Mouse (Mus musculus): ENCODE measurements around the gene Prdm10. TPM values are rescaled to one million over a fixed set of nuclear protein-coding genes. Genes with fewer than 3 reads are reported as not detected.

Prdm10 gene
- 1.2 and 1.5 TPM in 2 replicates for polyA plus RNA-seq (2015; fragmentation: Nextera tagmentation; extraction: Ambion mirVana)

GRCm38 (mm10) chr9:31280366-31281010 lies at the start of gene Prdm10:
Gene Prdm10 (plus strand): TSS chr9:31280538.
- Histone ChIP-seq H3K9me3 (ENCODE audit: low read length) (no peaks in the 10 kb centered on the region), H3K4me3 (ENCODE audit: low read depth, low read length) (peak within 1 kb of the TSS; percentile 95), H3K9ac (replicated peaks; ENCODE audit: low read depth) (peak within 1 kb of the TSS; percentile 97), H3K36me3 (ENCODE audit: insufficient read depth, low read length) (no peaks in the 10 kb centered on the region), H3K4me2 (replicated peaks; ENCODE audit: low read depth, low read length) (peak within 1 kb of the TSS; percentile 61), H3K27me3 (replicated peaks; ENCODE audit: insufficient read depth, low read length) (no peaks in the 10 kb centered on the region), H3K4me1 (ENCODE audit: insufficient read depth, low read depth, low read length) (peaks cover 5% of the 10 kb centered on the region; the same call in 1 of the 2 replicates), H3K27ac (ENCODE audit: low read length) (peak within 1 kb of the TSS; percentile 97)
- ATAC-seq (peak; percentile 92), DNase-seq (ENCODE audit: low spot score) (peak; percentile 99)
- TF ChIP-seq CTCF (IDR thresholded peaks at IDR 0.05): peak; percentile 19
- TF ChIP-seq EP300 (IDR thresholded peaks at IDR 0.05): peak; percentile 77
- WGBS: under 1% methylated on average over 35 of the region's 45 CpGs

- WGBS: 5% methylated on average over 4 of the region's 4 CpGs
- Histone ChIP-seq H3K36me3 (ENCODE audit: insufficient read depth, low read length) (no peaks in the 10 kb centered on the region), H3K27me3 (replicated peaks; ENCODE audit: insufficient read depth, low read length) (no peaks in the 10 kb centered on the region), H3K9ac (replicated peaks; ENCODE audit: low read depth) (no peak overlapping the region), H3K4me2 (replicated peaks; ENCODE audit: low read depth, low read length) (no peak overlapping the region), H3K9me3 (ENCODE audit: low read length) (no peaks in the 10 kb centered on the region), H3K27ac (ENCODE audit: low read length) (0 out of 2 replicates have a peak overlapping the region, but pooled peaks have one; percentile 27), H3K4me1 (ENCODE audit: insufficient read depth, low read depth, low read length) (peaks cover 10% of the 10 kb centered on the region; the same call in 1 of the 2 replicates), H3K4me3 (ENCODE audit: low read depth, low read length) (no peak overlapping the region)
- TF ChIP-seq CTCF (IDR thresholded peaks at IDR 0.05) (0 out of 2 replicates have a peak, but pooled peaks have one; percentile 3), EP300 (IDR thresholded peaks at IDR 0.05) (no peak)
- DNase-seq (ENCODE audit: low spot score) (peak; percentile 53), ATAC-seq (peak; percentile 46)
Measured at GRCm38 (mm10) chr9:31235030-31235429, 45.3 kb upstream of the Prdm10 start.

- H3K4me1 ChIP-seq (ENCODE audit: insufficient read depth, low read depth, low read length): peaks cover 10% of the 10 kb centered on the region; the same call in 1 of the 2 replicates
- H3K36me3 ChIP-seq (ENCODE audit: insufficient read depth, low read length): no peaks in the 10 kb centered on the region
- peak; percentile 52 for DNase-seq (ENCODE audit: low spot score)
- no peaks in the 10 kb centered on the region for H3K9me3 ChIP-seq (ENCODE audit: low read length)
- TF ChIP-seq EP300 (IDR thresholded peaks at IDR 0.05) (no peak), CTCF (IDR thresholded peaks at IDR 0.05) (no peak)
- H3K4me3 ChIP-seq (ENCODE audit: low read depth, low read length): no peak overlapping the region
- H3K9ac ChIP-seq (replicated peaks; ENCODE audit: low read depth): no peak overlapping the region
- 52% methylated on average over 9 of the region's 9 CpGs for WGBS
- no peaks in the 10 kb centered on the region for H3K27me3 ChIP-seq (replicated peaks; ENCODE audit: insufficient read depth, low read length)
- H3K4me2 ChIP-seq (replicated peaks; ENCODE audit: low read depth, low read length): no peak overlapping the region
- ATAC-seq: peak; percentile 63
- 0 out of 2 replicates have a peak overlapping the region, but pooled peaks have one; percentile 27 for H3K27ac ChIP-seq (ENCODE audit: low read length)
Measured at GRCm38 (mm10) chr9:31235489-31235888, 44.8 kb upstream of the Prdm10 start.

- no peaks in the 10 kb centered on the region for H3K27me3 ChIP-seq (replicated peaks; ENCODE audit: insufficient read depth, low read length)
- H3K4me1 ChIP-seq (ENCODE audit: insufficient read depth, low read depth, low read length): peaks cover 10% of the 10 kb centered on the region; the same call in 1 of the 2 replicates
- no peaks in the 10 kb centered on the region for H3K36me3 ChIP-seq (ENCODE audit: insufficient read depth, low read length)
- no peak overlapping the region for H3K4me2 ChIP-seq (replicated peaks; ENCODE audit: low read depth, low read length)
- 55% methylated on average over 5 of the region's 5 CpGs for WGBS
- H3K9me3 ChIP-seq (ENCODE audit: low read length): no peaks in the 10 kb centered on the region
- H3K9ac ChIP-seq (replicated peaks; ENCODE audit: low read depth): no peak overlapping the region
- peak; percentile 67 for DNase-seq (ENCODE audit: low spot score)
- H3K4me3 ChIP-seq (ENCODE audit: low read depth, low read length): no peak overlapping the region
- peak; percentile 72 for ATAC-seq
- no peak for TF ChIP-seq CTCF (IDR thresholded peaks at IDR 0.05)
- no peak for TF ChIP-seq EP300 (IDR thresholded peaks at IDR 0.05)
- no peak overlapping the region for H3K27ac ChIP-seq (ENCODE audit: low read length)
Measured at GRCm38 (mm10) chr9:31236079-31236478, 44.3 kb upstream of the Prdm10 start.

- 74% methylated on average over 2 of the region's 2 CpGs for WGBS
- TF ChIP-seq EP300 (IDR thresholded peaks at IDR 0.05) (no peak), CTCF (IDR thresholded peaks at IDR 0.05) (no peak)
- ATAC-seq: no peak
Measured at GRCm38 (mm10) chr9:31238526-31238925, 41.8 kb upstream of the Prdm10 start.

GRCm38 (mm10) chr9:31239551-31239950 lies 40.8 kb upstream of the Prdm10 start:
- Histone ChIP-seq H3K4me2 (replicated peaks; ENCODE audit: low read depth, low read length) (no peak overlapping the region), H3K36me3 (ENCODE audit: insufficient read depth, low read length) (no peaks in the 10 kb centered on the region), H3K4me3 (ENCODE audit: low read depth, low read length) (no peak overlapping the region), H3K4me1 (ENCODE audit: insufficient read depth, low read depth, low read length) (peaks cover 7% of the 10 kb centered on the region; the same call in 1 of the 2 replicates), H3K9me3 (ENCODE audit: low read length) (no peaks in the 10 kb centered on the region), H3K9ac (replicated peaks; ENCODE audit: low read depth) (no peak overlapping the region), H3K27ac (ENCODE audit: low read length) (no peak overlapping the region), H3K27me3 (replicated peaks; ENCODE audit: insufficient read depth, low read length) (no peaks in the 10 kb centered on the region)
- no peak for TF ChIP-seq EP300 (IDR thresholded peaks at IDR 0.05)
- TF ChIP-seq CTCF (IDR thresholded peaks at IDR 0.05): no peak
- ATAC-seq (no peak), DNase-seq (ENCODE audit: low spot score) (no peak)
- WGBS: 93% methylated on average over 2 of the region's 2 CpGs

More at GRCm38 (mm10) chr9:31238526-31238925, 41.8 kb upstream of the Prdm10 start:
- H3K9me3 ChIP-seq (ENCODE audit: low read length): no peaks in the 10 kb centered on the region
- H3K27ac ChIP-seq (ENCODE audit: low read length): no peak overlapping the region
- no peaks in the 10 kb centered on the region for H3K36me3 ChIP-seq (ENCODE audit: insufficient read depth, low read length)
- H3K4me2 ChIP-seq (replicated peaks; ENCODE audit: low read depth, low read length): no peak overlapping the region
- DNase-seq (ENCODE audit: low spot score): no peak
- no peak overlapping the region for H3K9ac ChIP-seq (replicated peaks; ENCODE audit: low read depth)
- no peak overlapping the region for H3K4me3 ChIP-seq (ENCODE audit: low read depth, low read length)
- H3K27me3 ChIP-seq (replicated peaks; ENCODE audit: insufficient read depth, low read length): no peaks in the 10 kb centered on the region
- H3K4me1 ChIP-seq (ENCODE audit: insufficient read depth, low read depth, low read length): peaks cover 7% of the 10 kb centered on the region; the same call in 1 of the 2 replicates
